Mouse (Mus musculus) forebrain, embryonic 11.5 days (tissue): ENCODE results near the gene Sptlc2. TPM values are rescaled to one million over a fixed set of nuclear protein-coding genes. Genes with fewer than 3 reads are reported as not detected.

Experiments
- ATAC-seq: fragments of 200-750 bp; cut with Nextera tagmentation; replicated peaks from 2 replicates; pipeline ENCODE4 v1.8.0; 2017; ENCODE audit warnings: moderate TSS enrichment; ENCODE audit not compliant: low FRiP score
- DNase-seq: peaks from one replicate; pipeline ENCODE4 v3.0.0-alpha.2; 2017; ENCODE audit warnings: low spot score
- H3K27ac ChIP-seq: fragments of 300-500 bp; sonication (generic); 2 replicates; pipeline ENCODE4 v1.5.1; 2014; ENCODE audit warnings: low read depth, low read length
- H3K27me3 ChIP-seq: fragments of 300-500 bp; sonication (generic); 2 replicates; pipeline ENCODE4 v1.6.1; 2014; ENCODE audit warnings: mild to moderate bottlenecking, low read length, mixed read lengths; ENCODE audit not compliant: control insufficient read depth, insufficient read depth
- H3K36me3 ChIP-seq: fragments of 300-500 bp; sonication (generic); 2 replicates; pipeline ENCODE4 v1.6.1; 2014; ENCODE audit warnings: mild to moderate bottlenecking, low read length, moderate library complexity, mixed read lengths; ENCODE audit not compliant: control insufficient read depth, insufficient read depth
- H3K4me1 ChIP-seq: fragments of 300-500 bp; sonication (generic); replicated peaks from 2 replicates; pipeline ENCODE4 v1.6.1; 2014; ENCODE audit warnings: low read length, mixed read lengths; ENCODE audit not compliant: control insufficient read depth, insufficient read depth
- H3K4me2 ChIP-seq: fragments of 300-500 bp; sonication (generic); 2 replicates; pipeline ENCODE4 v1.6.1; 2014; ENCODE audit warnings: low read depth, mild to moderate bottlenecking, low read length, moderate library complexity, mixed read lengths; ENCODE audit not compliant: severe bottlenecking
- H3K4me3 ChIP-seq: fragments of 300-500 bp; sonication (generic); 2 replicates; pipeline ENCODE4 v1.5.1; 2014; ENCODE audit warnings: low read depth, low read length
- H3K9ac ChIP-seq: fragments of 300-500 bp; sonication (generic); 2 replicates; pipeline ENCODE4 v1.6.1; 2014; ENCODE audit warnings: low read length
- H3K9me3 ChIP-seq: fragments of 300-500 bp; sonication (generic); 2 replicates; pipeline ENCODE4 v1.6.1; 2016; ENCODE audit warnings: low read length, mixed read lengths; ENCODE audit not compliant: control insufficient read depth
- WGBS: fragments of 180-500 bp; shearing (Covaris S2); extraction: QIAGEN DNeasy Blood & Tissue Kit; methylation state at CpG from one replicate; pipeline ENCODE4 v1.1.7; 2014; 5-methylcytosine and 5-hydroxymethylcytosine counted together
- polyA plus RNA-seq: library from polyadenylated mRNA; unstranded; fragments of >200 nt; fragmentation: Nextera tagmentation; extraction: Ambion mirVana; gene quantifications from 2 replicates; pipeline ENCODE4 v1.2.1, GENCODE M21; 2014

Gene Sptlc2
- polyA plus RNA-seq, 1 experiment from 2014 or later: 53.6 TPM

- Histone ChIP-seq H3K27ac (no peak overlapping the region), H3K4me1 (no peaks in the 10 kb centered on the region), H3K9ac (no peak overlapping the region), H3K36me3 (no peaks in the 10 kb centered on the region), H3K4me2 (no peak overlapping the region), H3K4me3 (no peak overlapping the region), H3K27me3 (no peaks in the 10 kb centered on the region), H3K9me3 (no peaks in the 10 kb centered on the region)
- DNase-seq (no peak), ATAC-seq (no peak)
- WGBS: 88% methylated on average over 5 of the region's 5 CpGs
These were observed 99.1 kb downstream of the Sptlc2 start for GRCm38 (mm10) chr12:87289100-87289499.

GRCm38 (mm10) chr12:87284726-87285125 lies 103.4 kb downstream of the Sptlc2 start:
- Histone ChIP-seq H3K9me3 (no peaks in the 10 kb centered on the region), H3K4me3 (no peak overlapping the region), H3K27me3 (no peaks in the 10 kb centered on the region), H3K27ac (no peak overlapping the region), H3K36me3 (no peaks in the 10 kb centered on the region), H3K4me2 (no peak overlapping the region), H3K4me1 (no peaks in the 10 kb centered on the region), H3K9ac (no peak overlapping the region)
- WGBS: 89% methylated on average over 5 of the region's 5 CpGs
- ATAC-seq: no peak
- no peak for DNase-seq

GRCm38 (mm10) chr12:87284268-87284667 lies 103.9 kb downstream of the Sptlc2 start:
- Histone ChIP-seq H3K4me2 (no peak overlapping the region), H3K27ac (no peak overlapping the region), H3K4me1 (no peaks in the 10 kb centered on the region), H3K27me3 (no peaks in the 10 kb centered on the region), H3K9ac (no peak overlapping the region), H3K9me3 (no peaks in the 10 kb centered on the region), H3K36me3 (no peaks in the 10 kb centered on the region), H3K4me3 (no peak overlapping the region)
- DNase-seq: no peak
- WGBS: 85% methylated on average over 4 of the region's 4 CpGs
- no peak for ATAC-seq

GRCm38 (mm10) chr12:87283706-87284105 lies 104.4 kb downstream of the Sptlc2 start:
- Histone ChIP-seq H3K9me3 (no peaks in the 10 kb centered on the region), H3K4me2 (no peak overlapping the region), H3K4me1 (no peaks in the 10 kb centered on the region; the same call in 1 of the 2 replicates), H3K36me3 (no peaks in the 10 kb centered on the region), H3K27ac (no peak overlapping the region), H3K4me3 (no peak overlapping the region), H3K27me3 (no peaks in the 10 kb centered on the region), H3K9ac (no peak overlapping the region)
- no peak for DNase-seq
- WGBS: 49% methylated on average over 7 of the region's 7 CpGs
- ATAC-seq: no peak

GRCm38 (mm10) chr12:87282743-87283142 lies 105.4 kb downstream of the Sptlc2 start:
- no peak for DNase-seq
- Histone ChIP-seq H3K27me3 (no peaks in the 10 kb centered on the region), H3K9ac (no peak overlapping the region), H3K4me1 (peaks cover 6% of the 10 kb centered on the region; the same call in 1 of the 2 replicates), H3K27ac (no peak overlapping the region), H3K4me2 (no peak overlapping the region), H3K4me3 (no peak overlapping the region), H3K36me3 (no peaks in the 10 kb centered on the region), H3K9me3 (no peaks in the 10 kb centered on the region)
- WGBS: 92% methylated on average over 4 of the region's 4 CpGs
- no peak for ATAC-seq

GRCm38 (mm10) chr12:87281766-87282165 lies 106.4 kb downstream of the Sptlc2 start:
- no peaks in the 10 kb centered on the region for H3K27me3 ChIP-seq
- DNase-seq (no peak), ATAC-seq (no peak)
- no peak overlapping the region for H3K4me2 ChIP-seq
- H3K27ac ChIP-seq: no peak overlapping the region
- no peaks in the 10 kb centered on the region for H3K9me3 ChIP-seq
- H3K4me1 ChIP-seq: peaks cover 6% of the 10 kb centered on the region; the same call in 1 of the 2 replicates
- no peak overlapping the region for H3K4me3 ChIP-seq
- no peaks in the 10 kb centered on the region for H3K36me3 ChIP-seq
- whole genome bisulfite sequencing: 88% methylated on average over 1 of the region's 1 CpGs
- no peak overlapping the region for H3K9ac ChIP-seq

- DNase-seq: no peak
- no peak overlapping the region for H3K4me3 ChIP-seq
- no peak overlapping the region for H3K4me2 ChIP-seq
- H3K9ac ChIP-seq: no peak overlapping the region
- ATAC-seq: no peak
- H3K36me3 ChIP-seq: no peaks in the 10 kb centered on the region; the same call in 1 of the 2 replicates
- H3K9me3 ChIP-seq: no peaks in the 10 kb centered on the region
- H3K27ac ChIP-seq: no peak overlapping the region
- 30% methylated on average over 14 of the region's 14 CpGs for WGBS
- peaks cover 6% of the 10 kb centered on the region; the same call in 1 of the 2 replicates for H3K4me1 ChIP-seq
- no peaks in the 10 kb centered on the region for H3K27me3 ChIP-seq
These were observed 108.3 kb downstream of the Sptlc2 start for GRCm38 (mm10) chr12:87279879-87280278.

- H3K27ac ChIP-seq: no peak overlapping the region
- no peak overlapping the region for H3K4me3 ChIP-seq
- 63% methylated on average over 3 of the region's 3 CpGs for WGBS
- H3K4me2 ChIP-seq: no peak overlapping the region
- no peak for ATAC-seq
- peaks cover 6% of the 10 kb centered on the region; the same call in 1 of the 2 replicates for H3K4me1 ChIP-seq
- no peaks in the 10 kb centered on the region for H3K9me3 ChIP-seq
- H3K9ac ChIP-seq: no peak overlapping the region
- no peaks in the 10 kb centered on the region; the same call in 1 of the 2 replicates for H3K36me3 ChIP-seq
- H3K27me3 ChIP-seq: no peaks in the 10 kb centered on the region
- DNase-seq: no peak
These were observed 108.8 kb downstream of the Sptlc2 start for GRCm38 (mm10) chr12:87279350-87279749.

GRCm38 (mm10) chr12:87278118-87278730 lies 109.9 kb downstream of the Sptlc2 start:
- Histone ChIP-seq H3K4me2 (0 out of 2 replicates have a peak overlapping the region, but pooled peaks have one; percentile 11), H3K9me3 (no peaks in the 10 kb centered on the region), H3K4me3 (no peak overlapping the region), H3K27me3 (no peaks in the 10 kb centered on the region), H3K9ac (no peak overlapping the region), H3K36me3 (peaks cover 3% of the 10 kb centered on the region; the same call in 1 of the 2 replicates), H3K4me1 (peaks cover 6% of the 10 kb centered on the region; the same call in 1 of the 2 replicates), H3K27ac (no peak overlapping the region)
- ATAC-seq (no peak; the same call in 1 of the 2 replicates), DNase-seq (no peak)
- 21% methylated on average over 6 of the region's 6 CpGs for WGBS
